8 mouse cellular contexts compared by ENCODE assay signal in the genomic region with DNA sequence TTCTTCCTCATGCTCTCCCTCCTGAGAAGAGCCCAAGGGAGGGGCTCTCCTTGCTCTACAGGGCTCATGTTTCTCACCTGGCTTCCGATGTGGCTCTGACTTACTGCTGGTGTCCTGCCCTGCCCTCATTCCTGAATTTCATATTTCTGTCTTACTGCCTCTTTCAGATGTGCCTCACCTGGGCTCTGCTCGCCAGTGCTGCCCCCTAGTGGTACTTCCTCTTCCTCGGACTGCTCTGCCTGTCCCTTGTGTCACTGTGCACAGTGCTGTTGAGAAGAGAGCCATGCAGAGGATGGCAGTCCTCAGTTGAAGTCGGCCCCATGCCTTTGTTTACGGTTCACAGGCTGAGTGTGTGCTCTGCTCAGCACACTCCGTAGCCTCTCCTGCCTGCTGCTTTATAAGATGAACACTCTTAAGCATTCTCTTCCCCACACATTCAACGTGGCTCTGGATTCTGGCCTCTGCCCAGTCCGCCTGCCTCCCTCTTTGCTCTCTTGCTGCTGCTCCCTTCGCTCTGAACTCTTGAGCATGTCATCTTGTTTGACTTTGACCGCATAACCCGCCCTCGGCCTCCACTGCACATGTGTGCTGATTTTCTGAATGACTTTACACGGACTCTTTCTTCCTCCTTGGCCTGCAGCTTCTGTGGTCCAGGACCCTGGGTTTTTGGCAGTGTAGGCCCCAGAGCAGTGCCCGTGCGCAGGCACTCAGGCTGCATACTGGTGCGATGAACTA.
A peak's percentile ranks its signal among the peaks of the same experiment; 100 is the strongest.
DNase-seq lines count a peak whose midpoint lies in the region; ATAC-seq and TF ChIP-seq lines count a peak whose summit lies in the region.

No protein-coding gene starts in this region.

- TF ChIP-seq CTCF in ES-Bruce4 (IDR thresholded peaks at IDR 0.05; ENCODE audit: low read depth, low read length): peak; percentile 91
- peak; percentile 92 for TF ChIP-seq CTCF in layer of hippocampus, adult 2 months (conservative IDR thresholded peaks at IDR 0.05)
- peak; percentile 89 for TF ChIP-seq CTCF in lung, postnatal 0 days (IDR thresholded peaks at IDR 0.05)

- H3K4me1 ChIP-seq in ES-Bruce4 (ENCODE audit: control insufficient read depth, insufficient read depth, low read length): no peaks in the 10 kb centered on the region
- H3K4me1 ChIP-seq in embryonic facial prominence, embryonic 13.5 days: peaks cover 85% of the 10 kb centered on the region
- peaks cover 17% of the 10 kb centered on the region for H3K4me1 ChIP-seq in lung, postnatal 0 days (ENCODE audit: insufficient read depth, low read depth, low read length)

- 58% methylated on average over 16 of the region's 16 CpGs for WGBS in embryonic facial prominence, embryonic 13.5 days
- 49% methylated on average over 16 of the region's 16 CpGs for whole genome bisulfite sequencing in lung, postnatal 0 days

- H3K27ac ChIP-seq in ES-Bruce4 (ENCODE audit: insufficient read depth, low read length): no peak overlapping the region
- no peak overlapping the region for H3K27ac ChIP-seq in embryonic facial prominence, embryonic 13.5 days
- H3K27ac ChIP-seq in layer of hippocampus, adult 2 months: no peak overlapping the region
- no peak overlapping the region for H3K27ac ChIP-seq in lung, postnatal 0 days (ENCODE audit: low read length)

- DNase-seq in adrenal gland, postnatal 25 days: peak; percentile 79
- peak; percentile 73 to 83 for DNase-seq in heart, postnatal 14 days
- DNase-seq in layer of hippocampus, adult 2 months (ENCODE audit: low spot score in 2 of 2): peak in 1 of 2 experiments; percentile 76
- peak; percentile 69 for DNase-seq in lung, postnatal 0 days (ENCODE audit: low spot score)
- DNase-seq in spleen, adult 18-20 months: peak; percentile 60 to 82
- no peak for DNase-seq in Muller cell, postnatal 12 days (ENCODE audit: inconsistent ontology term)

- intact Hi-C loops in heart, postnatal 14 days (cut with DNase I): loop anchor here (2.0 to 5.0 kb wide), 2 partner anchors 51 to 114 kb away; no protein-coding TSS in a partner anchor

- no peaks in the 10 kb centered on the region for H3K27me3 ChIP-seq in ES-Bruce4 (ENCODE audit: control insufficient read depth, insufficient read depth, low read length, poor library complexity, severe bottlenecking)
- no peaks in the 10 kb centered on the region for H3K27me3 ChIP-seq in embryonic facial prominence, embryonic 13.5 days
- H3K27me3 ChIP-seq in lung, postnatal 0 days (replicated peaks; ENCODE audit: insufficient read depth, low read length): no peaks in the 10 kb centered on the region

- no peaks in the 10 kb centered on the region for H3K9me3 ChIP-seq in ES-Bruce4 (replicated peaks; ENCODE audit: control insufficient read depth, insufficient read depth, low read length, poor library complexity, severe bottlenecking)
- no peaks in the 10 kb centered on the region for H3K9me3 ChIP-seq in embryonic facial prominence, embryonic 13.5 days
- no peaks in the 10 kb centered on the region for H3K9me3 ChIP-seq in lung, postnatal 0 days (ENCODE audit: low read length)

- TF ChIP-seq EP300 in ES-Bruce4 (IDR thresholded peaks at IDR 0.05; ENCODE audit: insufficient read depth, low read depth, low read length): no peak
- TF ChIP-seq EP300 in lung, postnatal 0 days (IDR thresholded peaks at IDR 0.05): no peak

- H3K9ac ChIP-seq in ES-Bruce4 (ENCODE audit: low read depth, poor library complexity, severe bottlenecking): no peak overlapping the region
- H3K9ac ChIP-seq in embryonic facial prominence, embryonic 13.5 days: peak overlapping the region; percentile 27; the same call in 1 of the 2 replicates
- no peak overlapping the region for H3K9ac ChIP-seq in lung, postnatal 0 days (replicated peaks; ENCODE audit: low read depth)

- H3K4me2 ChIP-seq in embryonic facial prominence, embryonic 13.5 days: no peak overlapping the region
- no peak overlapping the region for H3K4me2 ChIP-seq in lung, postnatal 0 days (replicated peaks; ENCODE audit: low read depth, low read length)

- no peak overlapping the region for H3K4me3 ChIP-seq in ES-Bruce4 (ENCODE audit: low read depth, low read length)
- H3K4me3 ChIP-seq in embryonic facial prominence, embryonic 13.5 days: no peak overlapping the region
- no peak overlapping the region for H3K4me3 ChIP-seq in layer of hippocampus, adult 2 months
- no peak overlapping the region for H3K4me3 ChIP-seq in lung, postnatal 0 days (ENCODE audit: low read depth, low read length)

- H3K36me3 ChIP-seq in ES-Bruce4 (ENCODE audit: control insufficient read depth, insufficient read depth, low read length, poor library complexity, severe bottlenecking): no peaks in the 10 kb centered on the region
- H3K36me3 ChIP-seq in embryonic facial prominence, embryonic 13.5 days: no peaks in the 10 kb centered on the region
- no peaks in the 10 kb centered on the region for H3K36me3 ChIP-seq in lung, postnatal 0 days (ENCODE audit: insufficient read depth, low read length)

- ATAC-seq in embryonic facial prominence, embryonic 13.5 days (ENCODE audit: insufficient number of reproducible peaks, insufficient read depth, low FRiP score, low TSS enrichment, low read depth): no peak
- ATAC-seq in lung, postnatal 0 days: peak; percentile 66

- no peak for TF ChIP-seq POLR2A in ES-Bruce4 (IDR thresholded peaks at IDR 0.05; ENCODE audit: insufficient read depth, low read length)
